Mouse (Mus musculus) forebrain, embryonic 11.5 days (tissue): ENCODE measurements around the gene Upf2. TPM values are rescaled to one million over a fixed set of nuclear protein-coding genes. Genes with fewer than 3 reads are reported as not detected.

Experiments used
- ATAC-seq: fragments of 200-750 bp; cut with Nextera tagmentation; replicated peaks from 2 replicates; pipeline ENCODE4 v1.8.0; 2017; ENCODE audit warnings: moderate TSS enrichment; ENCODE audit not compliant: low FRiP score
- DNase-seq: peaks from one replicate; pipeline ENCODE4 v3.0.0-alpha.2; 2017; ENCODE audit warnings: low spot score
- H3K27ac ChIP-seq: fragments of 300-500 bp; sonication (generic); 2 replicates; pipeline ENCODE4 v1.5.1; 2014; ENCODE audit warnings: low read depth, low read length
- H3K27me3 ChIP-seq: fragments of 300-500 bp; sonication (generic); 2 replicates; pipeline ENCODE4 v1.6.1; 2014; ENCODE audit warnings: mild to moderate bottlenecking, low read length, mixed read lengths; ENCODE audit not compliant: control insufficient read depth, insufficient read depth
- H3K36me3 ChIP-seq: fragments of 300-500 bp; sonication (generic); 2 replicates; pipeline ENCODE4 v1.6.1; 2014; ENCODE audit warnings: mild to moderate bottlenecking, low read length, moderate library complexity, mixed read lengths; ENCODE audit not compliant: control insufficient read depth, insufficient read depth
- H3K4me1 ChIP-seq: fragments of 300-500 bp; sonication (generic); replicated peaks from 2 replicates; pipeline ENCODE4 v1.6.1; 2014; ENCODE audit warnings: low read length, mixed read lengths; ENCODE audit not compliant: control insufficient read depth, insufficient read depth
- H3K4me2 ChIP-seq: fragments of 300-500 bp; sonication (generic); 2 replicates; pipeline ENCODE4 v1.6.1; 2014; ENCODE audit warnings: low read depth, mild to moderate bottlenecking, low read length, moderate library complexity, mixed read lengths; ENCODE audit not compliant: severe bottlenecking
- H3K4me3 ChIP-seq: fragments of 300-500 bp; sonication (generic); 2 replicates; pipeline ENCODE4 v1.5.1; 2014; ENCODE audit warnings: low read depth, low read length
- H3K9ac ChIP-seq: fragments of 300-500 bp; sonication (generic); 2 replicates; pipeline ENCODE4 v1.6.1; 2014; ENCODE audit warnings: low read length
- H3K9me3 ChIP-seq: fragments of 300-500 bp; sonication (generic); 2 replicates; pipeline ENCODE4 v1.6.1; 2016; ENCODE audit warnings: low read length, mixed read lengths; ENCODE audit not compliant: control insufficient read depth
- WGBS: fragments of 180-500 bp; shearing (Covaris S2); extraction: QIAGEN DNeasy Blood & Tissue Kit; methylation state at CpG from one replicate; pipeline ENCODE4 v1.1.7; 2014; 5-methylcytosine and 5-hydroxymethylcytosine counted together
- polyA plus RNA-seq: library from polyadenylated mRNA; unstranded; fragments of >200 nt; fragmentation: Nextera tagmentation; extraction: Ambion mirVana; gene quantifications from 2 replicates; pipeline ENCODE4 v1.2.1, GENCODE M21; 2014

The Upf2 gene
- polyA plus RNA-seq, 1 experiment from 2014 or later: 14.2 TPM

GRCm38 (mm10) chr2:6020570-6020969 lies 69.3 kb downstream of the Upf2 start:
- Histone ChIP-seq H3K27ac (no peak overlapping the region), H3K4me3 (no peak overlapping the region), H3K4me1 (no peaks in the 10 kb centered on the region), H3K27me3 (no peaks in the 10 kb centered on the region), H3K9ac (no peak overlapping the region), H3K4me2 (no peak overlapping the region), H3K36me3 (no peaks in the 10 kb centered on the region; the same call in 1 of the 2 replicates), H3K9me3 (no peaks in the 10 kb centered on the region)
- DNase-seq (no peak), ATAC-seq (no peak)

- Histone ChIP-seq H3K36me3 (no peaks in the 10 kb centered on the region; the same call in 1 of the 2 replicates), H3K9ac (no peak overlapping the region), H3K4me3 (no peak overlapping the region), H3K9me3 (no peaks in the 10 kb centered on the region), H3K27ac (no peak overlapping the region), H3K27me3 (no peaks in the 10 kb centered on the region), H3K4me2 (no peak overlapping the region), H3K4me1 (no peaks in the 10 kb centered on the region)
- ATAC-seq (no peak), DNase-seq (no peak)
- WGBS: 88% methylated on average over 1 of the region's 1 CpGs
Measured at GRCm38 (mm10) chr2:6042644-6043043, 91.4 kb downstream of the Upf2 start.

GRCm38 (mm10) chr2:6046796-6047195 lies 95.5 kb downstream of the Upf2 start:
- no peak for ATAC-seq
- H3K4me1 ChIP-seq: no peaks in the 10 kb centered on the region
- WGBS: 80% methylated on average over 7 of the region's 7 CpGs
- no peaks in the 10 kb centered on the region for H3K27me3 ChIP-seq
- no peak overlapping the region for H3K4me3 ChIP-seq
- peaks cover 3% of the 10 kb centered on the region; the same call in 1 of the 2 replicates for H3K36me3 ChIP-seq
- DNase-seq: no peak
- no peak overlapping the region for H3K9ac ChIP-seq
- no peak overlapping the region for H3K4me2 ChIP-seq
- no peaks in the 10 kb centered on the region for H3K9me3 ChIP-seq
- no peak overlapping the region for H3K27ac ChIP-seq

- no peaks in the 10 kb centered on the region for H3K4me1 ChIP-seq
- H3K27ac ChIP-seq: no peak overlapping the region
- peaks cover 3% of the 10 kb centered on the region; the same call in 1 of the 2 replicates for H3K36me3 ChIP-seq
- no peaks in the 10 kb centered on the region for H3K9me3 ChIP-seq
- H3K4me3 ChIP-seq: no peak overlapping the region
- H3K27me3 ChIP-seq: no peaks in the 10 kb centered on the region
- WGBS: 80% methylated on average over 4 of the region's 4 CpGs
- no peak for DNase-seq
- no peak for ATAC-seq
- H3K9ac ChIP-seq: no peak overlapping the region
- no peak overlapping the region for H3K4me2 ChIP-seq
Measured at GRCm38 (mm10) chr2:6048570-6048969, 97.3 kb downstream of the Upf2 start.

DNA sequence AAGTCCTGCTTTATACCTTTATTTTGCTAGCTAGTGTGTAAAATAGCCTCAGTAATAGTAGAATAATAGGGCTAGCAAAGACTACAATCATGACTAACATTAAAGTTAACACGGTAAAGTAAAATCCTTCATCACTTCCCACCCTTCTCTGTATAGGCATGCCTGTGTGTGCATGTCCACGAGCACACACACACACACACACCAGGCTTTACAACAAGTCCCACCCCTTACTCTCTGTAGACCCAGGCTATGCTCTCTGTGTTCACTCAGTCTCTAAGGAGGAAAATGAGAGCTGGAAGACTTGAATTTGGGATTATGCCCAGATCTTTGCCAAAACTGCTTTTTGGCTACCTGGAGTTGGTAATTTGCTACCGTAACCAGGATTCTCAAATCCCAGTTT lies 97.7 kb downstream of the Upf2 start:
- no peaks in the 10 kb centered on the region for H3K27me3 ChIP-seq

GRCm38 (mm10) chr2:6055466-6055865 lies 104.2 kb downstream of the Upf2 start:
- Histone ChIP-seq H3K9me3 (no peaks in the 10 kb centered on the region), H3K4me1 (no peaks in the 10 kb centered on the region), H3K9ac (no peak overlapping the region), H3K27ac (no peak overlapping the region), H3K36me3 (peaks cover under 1% of the 10 kb centered on the region; the same call in 1 of the 2 replicates), H3K27me3 (no peaks in the 10 kb centered on the region), H3K4me3 (no peak overlapping the region), H3K4me2 (no peak overlapping the region)
- DNase-seq: no peak
- no peak for ATAC-seq
- WGBS: 78% methylated on average over 11 of the region's 11 CpGs

More for the DNA sequence above, 97.7 kb downstream of the Upf2 start:
- no peaks in the 10 kb centered on the region for H3K4me1 ChIP-seq
- 87% methylated on average over 3 of the region's 3 CpGs for WGBS
- DNase-seq: no peak
- H3K9ac ChIP-seq: no peak overlapping the region
- peaks cover 3% of the 10 kb centered on the region; the same call in 1 of the 2 replicates for H3K36me3 ChIP-seq
- H3K9me3 ChIP-seq: no peaks in the 10 kb centered on the region
- no peak for ATAC-seq
- no peak overlapping the region for H3K27ac ChIP-seq
- H3K4me2 ChIP-seq: no peak overlapping the region
- no peak overlapping the region for H3K4me3 ChIP-seq

GRCm38 (mm10) chr2:6056518-6056917 lies 105.2 kb downstream of the Upf2 start:
- H3K36me3 ChIP-seq: no peaks in the 10 kb centered on the region; the same call in 1 of the 2 replicates
- DNase-seq (no peak), ATAC-seq (no peak)

DNA sequence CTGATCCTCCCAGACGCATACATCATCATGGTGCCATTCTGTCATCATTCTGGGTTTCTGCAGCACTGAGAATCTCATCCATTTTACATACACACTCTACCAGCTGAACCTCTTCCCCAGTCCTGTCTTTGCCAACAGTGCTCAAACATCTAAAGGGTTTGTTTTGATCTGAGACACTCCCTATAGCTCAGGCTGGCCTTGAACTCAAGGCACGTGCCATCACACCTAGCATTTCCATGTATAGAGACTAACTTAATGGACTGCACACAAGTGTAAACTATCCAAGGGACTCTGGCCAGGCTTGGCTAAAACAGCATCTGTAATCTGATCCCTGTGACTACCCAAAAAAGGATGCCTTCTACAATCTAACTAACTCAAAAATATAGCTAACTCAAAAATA lies 108.0 kb downstream of the Upf2 start:
- no peaks in the 10 kb centered on the region for H3K9me3 ChIP-seq
- H3K4me2 ChIP-seq: no peak overlapping the region
- H3K36me3 ChIP-seq: no peaks in the 10 kb centered on the region
- H3K4me3 ChIP-seq: no peak overlapping the region
- 91% methylated on average over 2 of the region's 2 CpGs for WGBS
- no peaks in the 10 kb centered on the region for H3K4me1 ChIP-seq
- H3K27me3 ChIP-seq: no peaks in the 10 kb centered on the region
- no peak overlapping the region for H3K27ac ChIP-seq
- no peak overlapping the region for H3K9ac ChIP-seq
- ATAC-seq: no peak
- DNase-seq: no peak

More at GRCm38 (mm10) chr2:6056518-6056917, 105.2 kb downstream of the Upf2 start:
- 93% methylated on average over 3 of the region's 3 CpGs for WGBS
- Histone ChIP-seq H3K9ac (no peak overlapping the region), H3K4me2 (no peak overlapping the region), H3K4me3 (no peak overlapping the region), H3K27ac (no peak overlapping the region), H3K27me3 (no peaks in the 10 kb centered on the region), H3K9me3 (no peaks in the 10 kb centered on the region), H3K4me1 (no peaks in the 10 kb centered on the region)

- WGBS: 74% methylated on average over 10 of the region's 10 CpGs
- Histone ChIP-seq H3K36me3 (no peaks in the 10 kb centered on the region), H3K27me3 (no peaks in the 10 kb centered on the region), H3K4me2 (no peak overlapping the region), H3K27ac (no peak overlapping the region), H3K4me3 (no peak overlapping the region), H3K4me1 (no peaks in the 10 kb centered on the region), H3K9me3 (no peaks in the 10 kb centered on the region), H3K9ac (no peak overlapping the region)
- DNase-seq (no peak), ATAC-seq (no peak)
Measured at GRCm38 (mm10) chr2:6060071-6060804, 109.0 kb downstream of the Upf2 start.
